Mouse (Mus musculus) brain, embryonic 14.5 days (tissue): ENCODE measurements around the gene Exoc8.

Experiments used
- CTCF ChIP-seq: fragments of 200-500 bp; IDR thresholded peaks from 2 replicates; pipeline ENCODE4 v1.5.1; 2012; ENCODE audit warnings: inconsistent platforms, mild to moderate bottlenecking, moderate library complexity, borderline replicate concordance; ENCODE audit not compliant: insufficient read depth, insufficient read length; ENCODE audit errors: extremely low read depth
- POLR2A ChIP-seq: fragments of 200-500 bp; IDR thresholded peaks from 2 replicates; pipeline ENCODE4 v1.6.1; 2012; ENCODE audit warnings: mild to moderate bottlenecking, inconsistent platforms, borderline replicate concordance; ENCODE audit not compliant: poor library complexity, insufficient read depth, insufficient read length, severe bottlenecking; ENCODE audit errors: extremely low read depth

DNA sequence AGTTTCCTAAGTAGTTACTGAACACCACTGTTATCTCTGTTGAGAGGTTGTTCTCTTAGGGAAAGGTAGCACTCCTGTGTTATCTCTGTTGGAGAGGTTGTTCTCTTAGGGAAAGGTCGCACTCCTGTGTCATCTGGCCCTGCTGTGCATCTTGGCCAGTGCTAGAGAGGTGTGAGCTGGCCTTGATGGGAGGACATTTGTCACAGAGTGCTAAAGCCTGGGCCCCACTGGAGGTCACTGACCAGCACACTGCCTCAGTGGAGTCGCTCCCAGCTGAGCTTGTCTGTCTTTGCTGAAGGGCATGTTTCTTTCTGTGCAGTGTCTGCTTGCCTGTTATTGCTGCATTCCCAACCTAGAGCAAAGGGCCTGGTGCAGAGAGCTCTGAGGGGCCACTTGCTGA is 30.4 kb downstream of the Exoc8 start:
- TF ChIP-seq CTCF: no peak
- TF ChIP-seq POLR2A: no peak
